Mouse (Mus musculus) liver, embryonic 14 days (tissue): ENCODE measurements around the gene Gm2381. TPM values are rescaled to one million over a fixed set of nuclear protein-coding genes. Genes with fewer than 3 reads are reported as not detected.

ENCODE experiments used
- polyA plus RNA-seq: library from polyadenylated mRNA; depleted of rRNA; stranded (reverse); fragments of >200 nt; gene quantifications from 2 replicates; pipeline ENCODE4 v1.2.3, GENCODE M21; 2012; rRNA removed

Gm2381 gene
- polyA plus RNA-seq = not detected in 2 replicates

GRCm38 (mm10) chr7:42866801-42867458, at the start of gene Gm2381:
TSS of gene Gm2381 (minus strand) at chr7:42867234.

GRCm38 (mm10) chr7:42793425-42793824, 73.6 kb downstream of the Gm2381 start, which contains the start of gene Vmn2r62:
TSS of gene Vmn2r62 (minus strand) at chr7:42793525.

Other genes starting within 250 kb of the Gm2381 start
- gene Zfp976, start 224.6 kb downstream of the Gm2381 start, polyA plus RNA-seq = 0.99 and 1.0 TPM in 2 replicates
- 0.92 and 0.96 TPM in 2 replicates for gene Zfp975, start 174.5 kb downstream of the Gm2381 start, polyA plus RNA-seq
- not detected in 2 replicates for gene Gm17067, start 140.2 kb downstream of the Gm2381 start, polyA plus RNA-seq
- not detected in 2 replicates for gene Vmn2r62, start 73.7 kb downstream of the Gm2381 start, polyA plus RNA-seq
- not detected in 2 replicates for gene Vmn2r63, start 66.6 kb upstream of the Gm2381 start, polyA plus RNA-seq
- gene Gm9268, start 151.5 kb upstream of the Gm2381 start, polyA plus RNA-seq = not detected in 2 replicates
- not detected in 2 replicates for gene Zfp936, start 247.0 kb upstream of the Gm2381 start, polyA plus RNA-seq